Mouse (Mus musculus) limb, embryonic 13.5 days (tissue): ENCODE measurements around the gene Tube1. TPM values are rescaled to one million over a fixed set of nuclear protein-coding genes. Genes with fewer than 3 reads are reported as not detected.

Experiments used
- polyA plus RNA-seq: library from polyadenylated mRNA; unstranded; fragments of >200 nt; fragmentation: Nextera tagmentation; extraction: Ambion mirVana; gene quantifications from 2 replicates; pipeline ENCODE4 v1.2.1, GENCODE M21; 2015

Gene Tube1
- polyA plus RNA-seq, 1 experiment from 2014 or later: 17.3 TPM

Other genes starting within 250 kb of the Tube1 start
- gene Lama4, start 168.5 kb upstream of the Tube1 start, polyA plus RNA-seq: 55.3 and 62.0 TPM in 2 replicates
- gene Fam229b, start 62 bp upstream of the Tube1 start, polyA plus RNA-seq: 13.5 and 14.7 TPM in 2 replicates
- gene Ccn6, start 29.8 kb downstream of the Tube1 start, polyA plus RNA-seq: 0.45 and 0.64 TPM in 2 replicates
- 28.0 and 29.6 TPM in 2 replicates for gene Fyn, start 234.9 kb downstream of the Tube1 start, polyA plus RNA-seq